Comparison of ENCODE assay signal across 10 mouse cellular contexts in genomic region chr4:144882881-144883331, GRCm38 (mm10). TPM values are rescaled to one million over a fixed set of nuclear protein-coding genes. Genes with fewer than 3 reads are reported as not detected.
DNase-seq lines count a peak whose midpoint lies in the region; ATAC-seq and TF ChIP-seq lines count a peak whose summit lies in the region.
"Had no signal": no experiment of that assay in that cellular context is flagged by ENCODE, and none has a peak within 500 bp of the region (broad histone marks: within the 10 kb centered on the region; RNA-seq: fewer than 3 reads in every experiment).

No protein-coding gene starts in this region.

- 63% methylated on average over 8 of the region's 8 CpGs for WGBS in heart, embryonic 10.5 days
- WGBS in midbrain, embryonic 16.5 days: 64% methylated on average over 8 of the region's 8 CpGs
- WGBS in midbrain, embryonic 14.5 days: 64% methylated on average over 8 of the region's 8 CpGs
- WGBS in forebrain, postnatal 0 days: 29% methylated on average over 8 of the region's 8 CpGs
- 55% methylated on average over 8 of the region's 8 CpGs for WGBS in midbrain, postnatal 0 days

- TF ChIP-seq CTCF in forebrain, postnatal 0 days (IDR thresholded peaks at IDR 0.05; ENCODE audit: low read depth): no peak
- TF ChIP-seq CTCF in midbrain, postnatal 0 days (IDR thresholded peaks at IDR 0.05): no peak

- H3K4me1 ChIP-seq in heart, embryonic 10.5 days: no peaks in the 10 kb centered on the region
- H3K4me1 ChIP-seq in midbrain, embryonic 16.5 days (ENCODE audit: control insufficient read depth, insufficient read depth, low read length): no peaks in the 10 kb centered on the region
- no peaks in the 10 kb centered on the region for H3K4me1 ChIP-seq in midbrain, embryonic 14.5 days (ENCODE audit: control insufficient read depth, insufficient read depth, low read length)
- no peaks in the 10 kb centered on the region for H3K4me1 ChIP-seq in forebrain, postnatal 0 days (ENCODE audit: insufficient read depth)
- H3K4me1 ChIP-seq in midbrain, postnatal 0 days (ENCODE audit: insufficient read depth, low read length): no peaks in the 10 kb centered on the region

- no peaks in the 10 kb centered on the region for H3K9me3 ChIP-seq in heart, embryonic 10.5 days
- no peaks in the 10 kb centered on the region for H3K9me3 ChIP-seq in midbrain, embryonic 16.5 days (replicated peaks; ENCODE audit: control insufficient read depth, low read length, poor library complexity, severe bottlenecking)
- H3K9me3 ChIP-seq in midbrain, embryonic 14.5 days (ENCODE audit: control insufficient read depth, low read length): no peaks in the 10 kb centered on the region; the same call in 1 of the 2 replicates
- no peaks in the 10 kb centered on the region for H3K9me3 ChIP-seq in forebrain, postnatal 0 days (ENCODE audit: low read length)
- no peaks in the 10 kb centered on the region for H3K9me3 ChIP-seq in midbrain, postnatal 0 days (ENCODE audit: low read length)
- H3K9me3 ChIP-seq: megakaryocyte, embryonic 14.5 days had no signal

- ATAC-seq in midbrain, embryonic 16.5 days: peak; percentile 15; the same call in 1 of the 2 replicates
- no peak for ATAC-seq in midbrain, embryonic 14.5 days (ENCODE audit: low FRiP score, low TSS enrichment)
- ATAC-seq in forebrain, postnatal 0 days: peak; percentile 76
- no peak for ATAC-seq in midbrain, postnatal 0 days (ENCODE audit: low FRiP score)

- H3K36me3 ChIP-seq in heart, embryonic 10.5 days: no peaks in the 10 kb centered on the region
- no peaks in the 10 kb centered on the region for H3K36me3 ChIP-seq in midbrain, embryonic 16.5 days (ENCODE audit: control insufficient read depth, insufficient read depth, low read length)
- H3K36me3 ChIP-seq in midbrain, embryonic 14.5 days (ENCODE audit: control insufficient read depth, insufficient read depth, low read length): no peaks in the 10 kb centered on the region
- H3K36me3 ChIP-seq in forebrain, postnatal 0 days (ENCODE audit: insufficient read depth): no peaks in the 10 kb centered on the region
- H3K36me3 ChIP-seq in midbrain, postnatal 0 days (ENCODE audit: insufficient read depth, low read length): no peaks in the 10 kb centered on the region

- no peak overlapping the region for H3K4me3 ChIP-seq in heart, embryonic 10.5 days
- H3K4me3 ChIP-seq in midbrain, embryonic 16.5 days (ENCODE audit: low read depth, low read length): no peak overlapping the region
- no peak overlapping the region for H3K4me3 ChIP-seq in midbrain, embryonic 14.5 days (replicated peaks; ENCODE audit: low read depth, low read length)
- H3K4me3 ChIP-seq in forebrain, postnatal 0 days (ENCODE audit: low read depth, low read length): no peak overlapping the region
- H3K4me3 ChIP-seq in midbrain, postnatal 0 days (ENCODE audit: low read depth, low read length): no peak overlapping the region

- DNase-seq in heart, adult 11 months: peak; percentile 90
- DNase-seq in heart, embryonic 10.5 days (ENCODE audit: low spot score): no peak
- DNase-seq in midbrain, embryonic 14.5 days: no peak
- DNase-seq in forebrain, postnatal 0 days: peak; percentile 74
- peak; percentile 75 for DNase-seq in midbrain, postnatal 0 days (ENCODE audit: low spot score)
- no peak for DNase-seq in testis, postnatal 14 days (ENCODE audit: low spot score)
- DNase-seq in spleen, adult 12 weeks (ENCODE audit: low spot score): no peak

- H3K27me3 ChIP-seq in heart, embryonic 10.5 days (ENCODE audit: insufficient read depth, poor library complexity, severe bottlenecking): no peaks in the 10 kb centered on the region; the same call in 1 of the 2 replicates
- no peaks in the 10 kb centered on the region for H3K27me3 ChIP-seq in midbrain, embryonic 16.5 days (ENCODE audit: control insufficient read depth, insufficient read depth, low read depth, low read length)
- H3K27me3 ChIP-seq in midbrain, embryonic 14.5 days (ENCODE audit: control insufficient read depth, insufficient read depth, low read length): no peaks in the 10 kb centered on the region
- no peaks in the 10 kb centered on the region for H3K27me3 ChIP-seq in forebrain, postnatal 0 days (ENCODE audit: insufficient read depth, low read length)
- no peaks in the 10 kb centered on the region for H3K27me3 ChIP-seq in midbrain, postnatal 0 days (ENCODE audit: insufficient read depth, low read length)
- H3K27me3 ChIP-seq: megakaryocyte, embryonic 14.5 days had no signal

- no peak overlapping the region for H3K4me2 ChIP-seq in midbrain, embryonic 16.5 days (ENCODE audit: low read length)
- no peak overlapping the region for H3K4me2 ChIP-seq in midbrain, embryonic 14.5 days (ENCODE audit: low read length)
- no peak overlapping the region for H3K4me2 ChIP-seq in forebrain, postnatal 0 days (ENCODE audit: low read depth)
- H3K4me2 ChIP-seq in midbrain, postnatal 0 days (ENCODE audit: low read depth, low read length, poor library complexity, severe bottlenecking): no peak overlapping the region
- H3K4me2 ChIP-seq: heart, embryonic 11.5 days had no signal

- H3K9ac ChIP-seq in midbrain, embryonic 16.5 days (ENCODE audit: low read depth, low read length): no peak overlapping the region
- no peak overlapping the region for H3K9ac ChIP-seq in midbrain, embryonic 14.5 days (replicated peaks; ENCODE audit: low read length)
- H3K9ac ChIP-seq in forebrain, postnatal 0 days: no peak overlapping the region
- H3K9ac ChIP-seq in midbrain, postnatal 0 days (replicated peaks; ENCODE audit: low read length, poor library complexity, severe bottlenecking): no peak overlapping the region

- H3K27ac ChIP-seq in heart, embryonic 10.5 days: no peak overlapping the region
- no peak overlapping the region for H3K27ac ChIP-seq in midbrain, embryonic 16.5 days (ENCODE audit: low read length)
- no peak overlapping the region for H3K27ac ChIP-seq in midbrain, embryonic 14.5 days (replicated peaks; ENCODE audit: low read depth, low read length)
- H3K27ac ChIP-seq in forebrain, postnatal 0 days (ENCODE audit: low read depth, low read length): 0 out of 2 replicates have a peak overlapping the region, but pooled peaks have one; percentile 29
- no peak overlapping the region for H3K27ac ChIP-seq in midbrain, postnatal 0 days (ENCODE audit: low read depth, low read length)

RNA-seq across cellular contexts. Expression of gene Dhrs3, which starts 9.7 kb away (rescaled TPM):
- polyA plus RNA-seq in heart, embryonic 10.5 days (2016; fragmentation: Nextera tagmentation; extraction: Ambion mirVana): 7.0 and 21.2 TPM in 2 replicates
- polyA plus RNA-seq in midbrain, embryonic 16.5 days (2015; fragmentation: Nextera tagmentation; extraction: Ambion mirVana): 27.4 and 41.6 TPM in 2 replicates
- 47.1 and 51.6 TPM in 2 replicates for polyA plus RNA-seq in midbrain, embryonic 14.5 days (2014; fragmentation: Nextera tagmentation; extraction: Ambion mirVana)
- 13.6 and 17.5 TPM in 2 replicates for total RNA-seq in forebrain, postnatal 0 days (2014; rRNA removed)
- polyA plus RNA-seq in forebrain, postnatal 0 days (2015; fragmentation: Nextera tagmentation; extraction: Ambion mirVana): 23.0 and 26.2 TPM in 2 replicates
- total RNA-seq in midbrain, postnatal 0 days (2014; rRNA removed): 24.3 and 31.0 TPM in 2 replicates
- 29.8 and 39.2 TPM in 2 replicates for polyA plus RNA-seq in midbrain, postnatal 0 days (2015; fragmentation: Nextera tagmentation; extraction: Ambion mirVana)

Comparison
In these comparisons a context has a peak if more than half of its experiments do, and no peak if none do; other contexts are left out.
1. DNase-seq: peak in heart, adult 11 months (single experiment), forebrain, postnatal 0 days (single experiment) and midbrain, postnatal 0 days (single experiment); none in heart, embryonic 10.5 days (single experiment), midbrain, embryonic 14.5 days (single experiment), testis, postnatal 14 days (single experiment) and spleen, adult 12 weeks (single experiment).
2. ATAC-seq: peak in midbrain, embryonic 16.5 days (single experiment) and forebrain, postnatal 0 days (single experiment); none in midbrain, embryonic 14.5 days (single experiment) and midbrain, postnatal 0 days (single experiment).